Mouse (Mus musculus) thymus, postnatal 36 days (tissue): ENCODE measurements around the gene Hnf4a.

Experiments
- DNase-seq, 2 experiments: peaks; one replicate each; pipeline ENCODE4 v3.0.0; 2022; ENCODE audit warnings: mixed read lengths in 2 of 2

Gene Hnf4a

DNA sequence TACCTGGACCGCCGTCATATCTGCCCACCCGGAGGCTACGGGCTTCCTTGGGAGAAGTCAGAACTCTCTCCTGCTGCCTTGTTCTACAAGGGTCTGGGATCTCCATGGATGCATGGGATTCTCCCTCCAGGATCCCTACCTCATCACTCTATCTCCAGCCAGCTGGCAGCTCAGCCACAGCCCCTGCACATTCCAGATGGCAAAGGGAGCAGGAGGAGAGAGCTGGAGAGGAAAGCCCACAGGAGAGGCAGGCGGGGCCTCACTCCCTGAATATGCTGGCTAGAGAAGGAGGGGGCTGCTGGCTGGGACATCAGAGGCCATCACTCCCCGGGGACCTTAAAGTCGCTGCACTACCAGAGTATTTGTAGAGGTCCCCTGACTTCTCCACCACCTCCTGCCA is 15.3 kb upstream of the Hnf4a start:
- DNase-seq, result no peak

DNA sequence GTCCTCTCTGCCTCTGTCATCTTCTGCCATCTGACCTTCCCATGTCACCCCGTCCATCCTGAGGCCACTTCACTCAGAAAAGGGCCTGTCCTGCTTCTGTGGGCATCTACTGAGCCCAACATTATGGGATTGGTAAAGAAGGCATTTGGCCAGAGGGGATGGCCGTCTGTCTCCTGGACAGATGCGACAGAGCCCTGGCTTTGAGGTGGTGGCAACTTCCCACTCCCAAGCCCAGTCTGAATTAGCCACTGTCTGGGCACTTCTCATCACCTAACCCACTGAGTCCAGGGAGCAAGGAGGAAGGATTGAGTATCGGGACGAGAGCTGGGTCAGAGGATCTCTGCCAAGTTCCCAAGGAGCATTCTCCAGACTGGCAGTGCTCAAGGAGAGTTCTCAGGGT is 14.6 kb upstream of the Hnf4a start, which contains the start of gene R3hdml:
Gene R3hdml, plus strand, starts transcription at position 301 of the 400 bp plus-strand sequence.
- DNase-seq, result no peak

DNA sequence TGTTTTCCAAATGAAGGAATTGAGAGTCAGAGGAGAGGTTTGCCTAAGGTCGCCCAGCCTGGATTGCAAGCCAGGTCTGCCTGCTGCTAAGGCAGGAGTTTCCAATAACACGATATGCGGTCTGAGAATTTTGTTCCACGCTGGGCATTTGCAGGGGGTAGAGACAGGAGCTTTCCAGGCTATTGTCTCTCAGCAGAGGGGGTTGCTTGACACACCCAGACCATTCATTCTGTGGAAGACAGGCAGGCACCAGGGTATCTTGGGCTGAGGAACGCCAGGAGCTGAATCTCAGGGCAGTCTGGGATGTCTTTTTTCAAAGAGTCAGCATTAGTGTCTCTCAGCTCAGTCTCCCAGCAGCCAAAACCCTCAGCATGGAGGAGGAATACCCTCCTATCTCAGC is 13.6 kb upstream of the Hnf4a start:
- DNase-seq, result no peak

DNA sequence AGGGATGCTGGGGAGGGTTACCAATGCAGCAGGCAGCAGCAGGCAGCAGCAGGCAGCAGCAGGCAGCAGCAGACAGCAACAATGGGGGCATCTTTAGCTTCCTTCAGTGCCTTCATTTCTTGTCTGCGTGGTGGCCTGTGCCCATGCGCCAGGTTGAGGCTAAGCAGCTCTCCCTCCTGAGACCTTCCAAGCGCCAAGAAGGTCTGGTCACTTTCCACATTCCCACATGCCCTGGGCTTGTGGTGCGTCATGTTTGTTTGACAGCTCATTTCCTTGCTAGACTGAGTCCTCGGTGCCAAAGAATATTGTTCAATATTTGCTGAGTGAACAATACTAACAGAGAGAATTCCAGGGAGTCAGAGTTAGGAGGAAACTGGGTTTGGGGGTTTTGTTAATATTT is 12.6 kb upstream of the Hnf4a start:
- DNase-seq, result no peak

- no peak for DNase-seq
Observed at GRCm38 (mm10) chr2:163494456-163494855, 12.2 kb upstream of the Hnf4a start.

GRCm38 (mm10) chr2:163502219-163502618 is 4.4 kb upstream of the Hnf4a start:
- no peak for DNase-seq

DNA sequence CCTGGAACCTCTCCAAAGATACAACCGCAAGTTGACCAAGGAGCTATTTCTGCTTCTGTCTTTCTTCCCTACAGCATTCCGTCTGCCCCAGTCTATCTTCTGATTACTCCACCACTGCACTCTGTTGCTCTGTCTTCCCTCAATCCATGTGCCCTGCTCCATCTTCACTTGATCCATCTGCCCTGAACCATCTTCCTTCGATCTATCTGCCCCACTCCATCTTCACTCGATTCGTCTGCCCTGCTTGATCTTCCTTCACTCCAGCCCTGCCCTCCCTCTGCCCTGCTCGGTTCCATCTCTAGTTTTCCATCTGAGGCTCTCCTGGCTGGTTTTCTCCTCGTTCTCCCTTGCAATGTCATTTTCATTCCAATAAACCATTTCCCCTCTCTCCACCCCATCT is 3.4 kb upstream of the Hnf4a start:
- DNase-seq, result no peak

DNA sequence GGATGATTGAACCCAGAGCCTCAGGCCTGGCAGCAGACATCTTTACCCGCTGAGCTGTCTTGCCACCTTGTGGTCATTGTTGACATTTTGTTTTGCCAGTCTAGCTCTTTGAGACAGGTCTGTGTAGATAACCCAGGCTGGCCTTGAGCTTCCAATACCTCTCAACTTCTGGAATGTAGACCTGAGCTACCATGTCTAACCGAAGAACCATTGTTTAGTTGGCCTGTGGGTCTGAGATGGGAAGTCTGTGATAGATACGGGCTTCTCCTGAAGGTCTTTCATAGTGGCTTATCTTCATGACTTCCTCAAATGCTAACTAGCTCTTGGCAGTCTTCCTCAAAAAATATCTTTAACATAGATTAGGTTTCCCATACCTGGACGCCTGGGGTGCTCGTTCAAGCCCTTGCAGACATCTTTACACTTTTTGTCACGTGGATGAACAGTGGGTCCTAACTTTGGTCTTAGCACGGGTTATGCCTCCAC is 19.2 kb downstream of the Hnf4a start:
- no peak for DNase-seq

DNA sequence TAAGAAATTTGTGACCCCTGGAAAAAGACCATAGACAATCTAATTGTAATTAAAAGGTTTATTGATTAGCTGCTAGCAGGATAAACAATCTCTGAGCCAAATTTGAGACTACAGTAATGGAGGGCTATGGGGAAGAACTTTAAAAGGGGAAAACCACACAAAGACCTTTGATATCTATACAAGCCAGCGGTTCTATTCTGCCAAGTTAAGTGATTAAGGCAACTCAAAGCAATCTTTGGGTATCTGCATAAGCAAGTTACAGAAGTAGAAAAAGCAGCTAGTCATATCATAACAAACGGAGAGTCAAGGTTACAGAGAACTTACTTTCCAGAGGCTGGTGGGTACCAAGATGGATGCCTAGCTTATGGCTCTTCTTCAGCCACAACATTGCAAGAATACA is 20.9 kb downstream of the Hnf4a start:
- DNase-seq, result no peak

DNA sequence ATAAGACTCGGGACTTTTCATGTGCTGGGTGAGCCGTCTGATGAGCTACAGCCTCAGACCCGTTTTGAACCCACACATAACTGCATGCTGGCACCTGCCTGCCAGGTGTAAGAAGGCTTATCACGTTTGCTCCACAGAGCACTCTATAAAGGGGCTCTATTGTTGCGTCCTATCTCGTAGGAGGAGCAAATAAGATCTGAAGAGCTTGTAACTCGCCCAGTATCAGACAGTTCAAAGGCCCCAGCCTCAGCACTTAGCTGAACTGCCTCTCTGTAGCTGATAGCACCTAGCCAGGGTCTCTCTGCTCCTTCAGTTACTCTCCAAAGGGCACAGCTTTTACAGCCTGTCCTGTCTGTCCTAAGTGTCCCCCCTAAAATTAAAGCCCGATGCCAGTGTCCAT is 23.8 kb downstream of the Hnf4a start:
- no peak for DNase-seq

- DNase-seq, result peak; percentile 70 to 75
Observed at GRCm38 (mm10) chr2:163531917-163532316, 25.3 kb downstream of the Hnf4a start.

- no peak for DNase-seq
Observed at GRCm38 (mm10) chr2:163533226-163533625, 26.6 kb downstream of the Hnf4a start.

- DNase-seq, result peak; percentile 81 to 84
Observed at GRCm38 (mm10) chr2:163534958-163535524, 28.4 kb downstream of the Hnf4a start.

- no peak for DNase-seq
Observed at GRCm38 (mm10) chr2:163537443-163537842, 30.8 kb downstream of the Hnf4a start.

- no peak for DNase-seq
Observed at GRCm38 (mm10) chr2:163538410-163538809, 31.8 kb downstream of the Hnf4a start.

DNA sequence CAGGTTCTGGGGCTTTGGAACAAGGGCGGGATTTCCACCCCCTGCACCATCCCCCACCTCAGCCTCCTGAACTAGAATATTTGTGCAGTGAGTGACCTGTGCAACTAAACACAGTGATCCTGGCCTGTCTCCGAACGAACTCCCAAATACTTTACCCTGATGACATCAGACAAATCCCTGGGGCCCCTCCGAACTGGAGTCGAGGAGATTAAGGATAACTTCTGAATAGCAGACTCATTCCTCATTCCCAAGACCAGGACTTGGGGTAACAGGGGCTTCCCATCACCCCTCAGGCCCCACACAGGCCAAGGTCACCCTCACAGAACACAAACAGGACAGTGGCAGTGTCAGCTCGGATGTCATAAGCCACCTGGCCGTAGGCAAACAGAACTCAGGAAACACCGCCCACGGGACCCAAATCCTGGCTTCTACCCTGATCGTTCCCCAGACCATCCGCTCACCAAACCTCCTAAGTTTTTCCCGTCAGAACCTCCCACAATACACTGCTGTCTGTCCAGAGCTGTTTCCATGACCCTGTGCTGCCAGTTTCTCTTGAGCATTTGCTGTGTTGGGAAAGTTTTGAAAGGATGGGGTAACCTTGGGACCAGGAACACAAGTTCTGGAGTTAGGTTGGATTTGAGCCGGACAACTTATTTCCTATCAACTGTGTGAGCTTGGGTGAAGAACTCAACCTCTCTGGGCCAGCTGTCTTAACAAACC is 32.9 kb downstream of the Hnf4a start:
- DNase-seq, result no peak

DNA sequence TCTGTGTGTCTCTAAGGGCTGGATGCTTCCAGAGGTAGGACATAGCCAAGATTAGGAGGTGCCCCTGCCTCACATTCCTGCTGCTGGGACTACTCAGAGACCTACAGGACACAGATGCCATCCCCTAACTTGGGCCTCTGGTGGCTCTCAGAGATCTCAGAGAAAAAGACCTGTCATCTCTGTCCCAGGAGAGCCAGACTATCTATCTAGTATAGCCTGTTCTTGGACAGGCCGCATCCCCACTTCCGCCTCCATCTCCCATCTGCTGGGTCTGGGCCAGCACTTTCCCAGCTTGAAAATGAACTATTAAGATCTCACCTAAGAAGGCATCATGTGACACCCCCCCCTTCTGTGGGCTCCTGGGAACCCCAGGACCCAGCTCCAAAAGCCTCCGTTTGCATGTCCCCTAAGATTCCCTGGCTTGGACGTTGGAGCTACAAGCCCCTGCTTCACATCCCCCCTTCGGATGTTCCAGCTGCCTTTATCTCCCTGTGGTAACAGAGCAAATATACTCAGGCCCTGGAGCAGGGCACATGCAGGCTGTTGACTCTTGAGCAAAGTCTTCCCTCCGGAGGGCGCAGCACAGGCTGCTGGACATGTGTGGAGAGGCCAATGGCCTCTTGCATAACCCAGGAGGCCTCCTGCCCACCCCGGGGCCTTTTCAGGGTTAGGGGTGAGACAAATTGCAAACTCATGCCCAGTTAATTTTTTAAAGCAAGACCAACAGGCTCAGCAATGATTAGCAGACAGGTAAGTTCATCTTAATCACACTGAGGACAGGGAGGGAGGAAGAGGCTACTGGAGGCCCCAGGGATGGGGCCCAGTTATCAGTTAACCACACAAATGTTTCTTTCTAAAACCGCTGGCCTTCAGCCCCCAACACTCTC is 33.9 kb downstream of the Hnf4a start:
- DNase-seq, result no peak

DNA sequence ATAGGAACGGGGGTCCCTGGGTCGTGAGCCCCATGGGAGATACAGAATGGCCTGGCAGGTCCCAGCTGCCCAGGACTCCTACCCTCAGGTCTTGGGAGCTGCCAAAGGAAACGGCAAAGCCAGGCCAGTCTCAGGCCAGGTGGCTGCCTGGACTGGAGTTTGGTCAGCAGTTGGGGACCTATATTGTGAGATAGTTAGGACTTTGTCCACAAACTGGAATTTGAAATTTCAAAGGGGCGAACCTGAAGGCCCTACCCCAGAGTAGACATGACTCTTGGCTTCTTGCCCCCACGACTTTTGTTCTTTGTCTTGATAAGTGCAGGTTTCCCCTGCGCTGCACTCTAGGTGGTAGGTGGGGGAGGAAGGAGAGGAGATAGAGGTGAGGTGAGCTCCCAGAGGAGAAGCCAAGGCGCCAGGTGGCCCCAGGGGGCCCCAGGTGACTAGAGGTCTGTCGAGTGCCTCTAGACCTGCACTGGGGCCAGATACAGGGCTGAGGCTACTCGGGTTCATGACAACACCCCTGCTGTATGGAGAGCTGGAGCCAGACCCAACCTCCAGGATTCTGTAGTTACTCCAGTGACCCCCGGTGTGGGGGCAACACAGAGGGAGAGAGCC is 35.1 kb downstream of the Hnf4a start:
- no peak for DNase-seq

DNA sequence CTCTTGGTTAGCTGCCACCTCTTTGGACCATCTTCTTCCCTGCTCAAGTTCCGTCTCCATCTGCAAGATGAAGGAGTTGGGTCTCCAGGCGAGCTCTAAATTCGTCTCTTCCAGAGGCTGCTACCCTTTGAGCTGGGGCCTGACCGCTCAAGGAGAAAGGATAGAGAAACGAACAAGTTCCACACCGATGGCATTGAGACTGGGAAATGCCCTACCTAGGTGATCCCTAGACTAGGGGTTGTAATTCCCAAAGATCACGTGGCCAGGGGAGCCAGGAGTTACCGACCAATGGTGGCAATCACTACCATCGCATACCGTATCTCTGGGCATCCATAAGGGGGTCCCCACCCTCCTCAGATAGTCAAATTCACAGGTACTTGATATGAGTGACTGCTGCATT is 36.1 kb downstream of the Hnf4a start:
- no peak for DNase-seq

DNA sequence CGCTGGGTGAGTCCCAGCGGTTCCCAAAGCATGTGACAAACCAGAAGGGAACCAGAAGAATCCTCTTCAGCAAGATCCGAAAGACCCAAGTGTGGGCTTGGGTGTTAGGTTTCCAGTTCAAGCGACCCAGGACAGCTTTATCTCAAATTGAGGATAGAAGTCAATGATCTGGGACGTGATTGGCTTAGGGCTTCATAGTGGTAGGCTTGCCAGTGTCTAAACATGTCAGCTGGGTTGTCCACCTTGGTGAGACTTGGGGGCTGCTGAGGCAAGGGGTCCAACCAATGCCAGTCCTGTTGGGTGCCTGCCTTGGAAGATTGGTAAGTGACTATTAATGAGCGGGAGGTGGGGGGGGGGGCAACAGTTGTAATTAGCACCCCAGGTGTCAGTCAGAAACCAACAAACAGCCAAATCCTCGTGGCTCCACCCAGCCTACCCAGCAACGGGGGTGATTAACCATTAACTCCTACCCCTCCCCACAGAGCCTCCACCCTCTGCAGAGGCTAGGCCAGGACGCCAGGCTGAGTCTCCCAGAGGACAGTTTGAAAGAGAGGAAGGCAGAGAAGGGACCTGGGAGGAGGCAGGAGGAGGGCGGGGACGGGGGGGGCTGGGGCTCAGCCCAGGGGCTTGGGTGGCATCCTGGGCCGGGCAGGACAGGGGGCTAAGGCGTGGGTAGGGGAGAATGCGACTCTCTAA is 40.2 kb downstream of the Hnf4a start:
- DNase-seq, result no peak

- DNase-seq, result no peak
Observed at GRCm38 (mm10) chr2:163548822-163549221, 42.2 kb downstream of the Hnf4a start.

- no peak for DNase-seq
Observed at GRCm38 (mm10) chr2:163549786-163550185, 43.2 kb downstream of the Hnf4a start.

- no peak for DNase-seq
Observed at GRCm38 (mm10) chr2:163552518-163552929, 45.9 kb downstream of the Hnf4a start.
